Mouse (Mus musculus) monocyte, adult 2 months (primary cell): ENCODE measurements around the gene Ints6l.
"Not testable (repeated sequence)": the region's sequence is repeated elsewhere in the genome, so short reads cannot be mapped to it uniquely, and the experiment has no call there.

Experiments
- DNase-seq, 2 experiments: peaks; one replicate each; pipeline ENCODE4 v3.0.0; 2022; ENCODE audit warnings: low spot score in 2 of 2, low read depth in 1 of 2

Ints6l gene

DNA sequence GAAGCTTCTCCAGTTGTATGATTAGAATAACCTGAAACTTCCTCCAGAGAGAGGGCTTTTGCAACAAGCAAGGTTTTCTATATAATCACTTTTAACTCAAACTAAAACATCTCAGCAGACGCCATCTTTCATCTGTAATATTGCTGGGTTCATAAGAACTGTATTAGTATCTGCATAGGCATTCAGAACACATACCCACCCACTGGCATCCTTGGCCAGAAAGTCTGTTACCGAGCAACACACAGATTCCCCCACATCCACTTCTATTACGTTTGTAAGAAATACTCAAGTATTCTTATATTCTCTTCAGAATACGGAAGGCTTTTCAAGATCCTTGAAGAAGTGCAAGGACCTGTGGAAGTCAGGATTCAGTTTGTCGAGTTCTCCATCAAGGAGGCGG lies 69.8 kb downstream of the Ints6l start, which contains the start of gene Gm10477:
TSS of gene Gm10477 (plus strand) at position 301 of the 400 bp plus-strand sequence.
- not testable (repeated sequence) for DNase-seq

DNA sequence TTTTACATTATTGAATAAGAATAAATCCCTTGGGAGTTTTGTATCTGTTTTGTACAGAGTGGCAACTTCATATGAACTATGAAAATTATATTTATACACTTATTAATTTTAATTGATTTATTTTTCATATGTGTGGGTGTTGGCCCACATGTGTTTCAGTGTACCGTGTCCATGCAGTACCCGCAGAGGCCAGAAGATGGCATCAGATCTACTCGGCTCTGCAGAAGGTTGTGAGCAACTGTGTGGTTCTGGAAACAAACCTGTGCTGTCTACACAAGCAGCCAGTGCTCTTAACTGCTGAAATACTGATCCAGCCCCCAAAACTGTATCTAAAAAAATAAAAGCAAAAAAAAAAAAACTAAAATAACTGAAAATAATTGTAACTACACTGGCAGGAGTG lies 76.6 kb downstream of the Ints6l start:
- DNase-seq, result peak in 1 of 2 experiments; percentile 12

DNA sequence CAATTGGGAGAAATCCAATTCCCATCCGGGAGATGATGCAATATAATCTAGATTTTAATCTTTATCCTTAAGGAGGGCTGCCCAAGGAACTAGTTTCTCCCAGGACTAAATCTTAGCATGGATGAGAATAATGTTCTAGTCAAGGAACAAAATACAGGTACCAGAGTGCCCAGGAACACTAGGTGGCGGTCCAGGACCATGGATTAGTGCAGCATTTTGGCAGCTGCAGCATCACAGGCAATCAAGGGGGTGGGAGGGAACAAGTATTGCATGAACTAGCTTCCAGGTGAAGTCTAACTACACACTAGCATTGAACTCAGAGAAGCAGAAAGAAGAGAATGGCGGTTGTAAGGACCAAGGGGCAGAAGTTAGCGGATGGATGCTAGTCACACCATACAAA lies 82.5 kb downstream of the Ints6l start:
- no peak for DNase-seq

DNA sequence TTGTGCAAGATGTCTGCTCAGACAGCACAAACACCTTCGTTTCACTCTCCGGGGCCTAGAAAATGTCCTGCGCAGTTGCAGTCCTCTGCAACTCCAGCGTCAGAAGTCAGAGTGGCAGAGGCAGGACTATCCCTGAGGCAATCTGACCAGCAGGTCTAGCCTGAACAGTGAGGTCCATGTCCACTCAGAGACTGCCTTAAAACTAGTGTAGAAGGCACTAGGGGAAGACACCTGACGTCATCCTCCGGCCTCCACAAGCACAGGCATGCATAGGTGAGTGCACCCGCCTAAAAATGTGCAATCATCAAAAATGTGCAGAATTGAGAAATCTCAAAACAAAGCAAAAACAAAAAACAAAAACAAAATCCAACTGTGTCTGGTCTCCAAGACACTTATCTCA lies 94.8 kb downstream of the Ints6l start, which contains the start of gene Gm648:
TSS of gene Gm648 (minus strand) at position 101 of the 400 bp plus-strand sequence.
- DNase-seq, result no peak

DNA sequence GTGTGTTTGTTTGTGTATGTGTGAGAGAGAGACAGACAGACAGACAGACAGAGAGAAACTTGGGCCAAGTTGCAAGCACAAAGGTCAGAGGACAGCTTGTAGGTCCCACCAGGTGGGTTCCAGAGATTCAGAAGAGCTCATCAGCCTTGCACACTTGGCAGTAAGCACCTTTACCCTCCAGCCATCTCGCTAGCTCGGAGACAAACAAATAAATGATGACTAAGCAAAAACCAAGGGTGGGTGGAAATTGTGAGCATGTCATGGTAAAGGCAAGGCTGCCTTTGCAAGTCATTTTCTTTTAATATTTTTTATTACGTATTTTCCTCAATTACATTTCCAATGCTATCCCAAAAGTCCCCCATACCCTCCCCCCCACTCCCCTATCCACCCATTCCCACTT lies 98.9 kb downstream of the Ints6l start:
- no peak for DNase-seq
